Mouse (Mus musculus): Measurements from ENCODE around the gene Rplp1.

Rplp1 gene

GRCm38 (mm10) chr9:61911300-61912128, 2.8 kb downstream of the Rplp1 start:
- no peak for DNase-seq

DNA sequence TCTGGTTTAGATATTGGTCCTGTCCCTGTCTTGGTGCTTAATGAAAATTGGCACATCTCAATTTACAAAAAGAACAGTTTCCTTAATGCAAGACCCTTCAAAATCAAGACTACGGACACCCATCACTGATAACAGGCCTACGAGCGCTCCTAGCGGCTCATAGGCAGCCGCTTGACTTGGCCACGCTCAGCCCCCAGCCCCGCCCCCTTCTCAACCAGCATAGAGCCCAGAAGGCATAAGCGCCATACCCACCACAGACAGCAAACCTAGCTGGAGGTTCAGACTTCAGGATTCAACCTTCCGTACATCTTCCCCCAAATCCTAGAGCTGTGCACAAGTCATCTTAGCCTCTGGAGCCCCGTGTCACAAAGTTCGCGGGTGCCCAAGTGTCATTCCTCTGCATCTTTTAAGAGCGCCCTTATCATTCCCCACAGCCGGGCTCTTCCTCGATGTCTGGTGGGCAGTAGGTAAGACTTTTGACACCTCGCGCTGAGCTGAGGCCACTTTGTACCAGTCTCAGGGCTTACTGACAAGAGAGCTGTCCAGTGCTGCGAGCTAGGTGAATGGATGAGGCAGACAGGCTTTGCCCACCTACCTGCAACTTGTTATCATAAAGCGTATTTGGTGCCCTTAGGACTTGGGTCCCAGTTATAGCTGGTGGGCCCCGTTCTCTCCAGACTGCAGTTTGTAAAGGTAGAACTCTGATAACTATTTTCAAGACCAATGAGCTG, 3.7 kb downstream of the Rplp1 start:
- DNase-seq: peak; percentile 46 to 59

- DNase-seq: peak in 1 of 2 experiments; percentile 2
These were observed 4.7 kb downstream of the Rplp1 start for GRCm38 (mm10) chr9:61909633-61910032.

- DNase-seq: peak in 1 of 2 experiments; percentile 14
These were observed 5.4 kb downstream of the Rplp1 start for GRCm38 (mm10) chr9:61908832-61909407.

- no peak for DNase-seq
These were observed 6.0 kb downstream of the Rplp1 start for GRCm38 (mm10) chr9:61908341-61908740.

- no peak for DNase-seq
These were observed 6.6 kb downstream of the Rplp1 start for GRCm38 (mm10) chr9:61907621-61908295.

GRCm38 (mm10) chr9:61906912-61907311, 7.4 kb downstream of the Rplp1 start:
- peak; percentile 56 to 66 for DNase-seq

DNA sequence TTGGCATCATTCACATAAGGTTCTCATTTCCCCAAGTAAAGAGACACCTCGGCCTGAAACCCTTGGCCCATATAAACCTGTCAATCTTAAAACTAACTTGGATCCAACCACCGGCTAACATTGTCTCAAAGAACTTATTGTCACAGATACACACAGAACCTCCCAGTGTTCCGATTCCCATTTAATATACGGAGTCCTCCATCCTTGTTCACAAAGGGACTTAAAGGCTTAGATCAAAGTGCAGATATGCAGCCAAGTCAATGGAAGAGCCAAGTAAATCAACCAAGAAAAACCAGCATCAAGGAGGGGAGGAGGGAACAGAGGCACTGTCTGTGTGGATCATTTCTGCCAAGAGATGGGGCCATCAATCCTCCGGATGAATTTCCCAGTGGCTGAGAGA, 8.8 kb downstream of the Rplp1 start:
- no peak for DNase-seq

DNA sequence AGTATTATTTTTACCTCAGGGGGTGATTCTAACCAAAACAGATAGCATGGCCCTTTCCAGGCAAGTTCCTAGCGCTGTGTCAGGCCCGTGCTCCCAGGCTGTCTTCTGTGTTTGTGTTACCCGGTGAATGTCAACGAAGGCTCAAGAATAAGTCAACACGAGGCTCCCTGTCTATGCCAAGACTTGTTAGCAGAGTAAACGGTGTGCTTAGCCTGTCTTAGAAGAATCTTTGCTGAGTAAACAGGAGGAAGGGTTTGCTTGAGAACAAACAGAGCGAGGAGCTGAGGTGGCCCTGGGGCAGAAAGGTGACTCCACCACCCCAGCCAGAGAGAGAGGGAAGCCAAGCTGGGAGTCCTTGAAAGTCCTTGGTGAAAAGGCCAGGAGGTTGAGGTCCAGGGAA, 10.1 kb downstream of the Rplp1 start:
- DNase-seq: no peak

DNA sequence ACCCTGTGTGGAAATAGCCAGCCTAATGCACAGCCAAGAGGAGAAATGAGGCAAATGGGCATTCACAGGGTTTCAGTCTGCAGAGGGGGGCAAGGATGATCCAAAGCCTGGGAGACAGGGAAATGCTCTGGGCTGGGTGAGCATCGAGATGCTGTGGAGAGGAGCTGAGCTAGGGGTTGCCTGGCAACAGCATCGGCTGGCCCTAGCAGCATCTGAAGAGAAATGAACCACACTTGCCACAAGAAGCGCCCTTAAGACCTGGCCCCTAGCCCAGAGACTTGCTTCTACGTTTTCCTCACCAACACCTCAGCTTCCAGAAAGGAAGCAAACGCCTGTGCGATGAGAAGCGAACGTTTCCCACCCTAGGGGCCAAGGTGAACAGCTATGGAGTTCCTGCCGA, 11.9 kb downstream of the Rplp1 start:
- DNase-seq: no peak

GRCm38 (mm10) chr9:61901574-61901973, 12.8 kb downstream of the Rplp1 start:
- no peak for DNase-seq

GRCm38 (mm10) chr9:61899804-61900203, 14.5 kb downstream of the Rplp1 start:
- DNase-seq: peak; percentile 83 to 93

- peak; percentile 83 to 91 for DNase-seq
These were observed 15.9 kb downstream of the Rplp1 start for GRCm38 (mm10) chr9:61898401-61898800.

DNA sequence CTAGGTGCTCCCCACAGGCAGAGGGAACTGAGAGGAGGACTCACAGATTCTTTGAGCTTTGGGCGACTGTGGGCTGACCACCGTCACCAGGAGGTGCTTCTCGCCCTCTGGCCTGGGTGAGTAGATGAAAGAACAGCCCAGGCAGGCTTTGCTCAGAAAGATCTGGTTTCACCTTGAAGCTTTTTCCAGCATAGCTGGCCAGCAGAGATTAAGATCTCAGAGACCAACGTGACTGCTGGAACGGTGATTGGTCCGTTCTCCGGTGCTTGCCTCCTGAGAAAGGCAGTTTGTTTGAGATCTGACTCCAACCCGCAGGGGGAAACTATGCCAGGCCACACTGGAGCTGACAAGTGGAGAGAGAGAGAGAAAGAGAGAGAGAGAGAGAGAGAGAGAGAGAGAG, 19.3 kb downstream of the Rplp1 start:
- DNase-seq: peak; percentile 57 to 88

GRCm38 (mm10) chr9:61889855-61890254, 24.5 kb downstream of the Rplp1 start:
- no peak for DNase-seq

DNA sequence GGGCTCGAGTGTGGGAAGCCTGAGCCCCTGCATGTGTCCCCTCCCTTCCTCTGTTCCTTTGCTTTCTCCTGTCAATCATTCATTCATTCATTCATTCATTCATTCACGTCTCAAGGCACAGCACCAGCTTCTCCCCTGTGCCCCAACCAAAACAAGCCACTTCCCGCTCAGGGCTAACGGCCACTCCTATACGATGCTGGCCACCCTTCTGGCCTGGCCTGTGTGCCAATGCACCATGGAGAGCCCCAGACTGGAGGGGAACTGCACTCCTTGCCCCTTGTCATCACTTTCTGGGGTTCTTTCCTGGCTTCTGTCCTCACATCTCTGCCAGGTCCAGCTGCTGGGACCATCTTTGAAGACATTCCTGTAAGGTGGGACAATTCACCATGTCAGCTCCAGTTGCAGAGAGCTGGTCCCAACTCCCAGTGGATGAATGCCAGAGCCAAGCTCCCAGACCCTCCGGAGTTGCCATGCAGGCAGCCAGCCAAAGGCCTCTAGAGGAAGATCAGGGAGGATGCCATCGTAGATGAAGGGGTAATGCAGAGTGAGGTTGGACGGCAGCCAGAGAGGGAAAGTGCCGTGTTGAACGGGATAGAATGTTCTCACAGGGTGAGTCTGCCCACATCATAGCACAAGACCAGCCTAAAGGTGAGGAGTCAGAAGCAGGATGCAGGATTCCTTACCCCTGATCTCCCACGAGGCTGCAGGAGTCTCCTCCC, 26.5 kb downstream of the Rplp1 start:
- no peak for DNase-seq

GRCm38 (mm10) chr9:61885964-61886363, 28.4 kb downstream of the Rplp1 start:
- no peak for DNase-seq

- DNase-seq: peak; percentile 37 to 46
These were observed 29.4 kb downstream of the Rplp1 start for GRCm38 (mm10) chr9:61884936-61885335.

- DNase-seq: no peak
These were observed 30.0 kb downstream of the Rplp1 start for GRCm38 (mm10) chr9:61884375-61884774.

GRCm38 (mm10) chr9:61882179-61882578, 32.2 kb downstream of the Rplp1 start:
- DNase-seq: no peak

- DNase-seq: peak; percentile 72 to 81
These were observed 35.5 kb downstream of the Rplp1 start for GRCm38 (mm10) chr9:61878889-61879288.

DNA sequence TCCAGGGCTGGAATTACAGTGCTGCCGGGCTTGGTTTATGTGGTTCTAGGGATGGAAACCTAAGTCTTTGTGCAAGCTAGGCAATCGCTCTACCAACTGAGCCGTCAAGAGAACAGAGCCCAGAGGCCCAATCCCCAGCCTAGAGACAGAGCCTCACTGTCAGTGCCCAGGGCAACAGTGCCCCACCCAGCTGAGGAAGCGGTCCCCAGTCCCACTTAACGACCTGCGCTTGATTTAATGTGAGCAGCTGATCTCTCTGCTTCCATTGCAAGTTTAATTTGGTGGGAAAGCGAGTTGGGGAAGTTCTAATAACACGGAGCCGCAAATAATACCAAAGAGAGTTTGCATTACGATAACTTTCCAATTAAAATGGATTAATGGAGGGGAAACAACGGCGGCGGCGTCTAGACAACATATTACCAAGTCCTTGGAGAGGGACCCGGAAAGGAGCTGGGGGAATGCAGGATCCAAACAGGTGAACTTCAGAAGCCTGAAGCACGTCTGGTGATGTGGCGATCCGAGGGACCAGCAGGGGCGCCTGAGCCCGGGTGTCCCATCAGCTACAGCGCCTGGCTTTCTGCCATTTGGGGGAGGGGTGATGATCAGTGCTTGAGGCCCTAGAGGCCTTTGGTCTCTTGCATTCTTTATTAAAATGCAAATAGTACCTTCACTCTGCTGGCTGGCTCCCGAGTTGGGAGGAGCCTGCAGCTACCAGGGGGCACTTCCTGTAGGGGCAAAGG, 36.8 kb downstream of the Rplp1 start:
- DNase-seq: peak; percentile 71 to 78
